Mouse (Mus musculus): ENCODE measurements at regions not wholly inside any gene's neighbourhood (a gene's known extent, or its start where the extent isn't known, plus 50 kb on each side); places are given as distances from the start of the nearest gene placed in this dataset.
A peak's percentile ranks its signal among the peaks of the same experiment; 100 is the strongest.

GRCm38 (mm10) chr12:119028161-119028560 is 61.9 kb upstream of the Abcb5 start:
- DNase-seq (ENCODE audit: low spot score in 2 of 2): no peak

- no peak for DNase-seq (ENCODE audit: low spot score in 2 of 2)
Measured at GRCm38 (mm10) chr12:119027701-119028100, 61.5 kb upstream of the Abcb5 start.

GRCm38 (mm10) chr12:119026311-119026710 is 60.1 kb upstream of the Abcb5 start:
- DNase-seq (ENCODE audit: low spot score in 2 of 2): peak in 1 of 2 experiments; percentile 31

GRCm38 (mm10) chr12:119024063-119024462 is 57.8 kb upstream of the Abcb5 start:
- no peak for DNase-seq (ENCODE audit: low spot score in 2 of 2)
